ENCODE assay signal across 8 mouse cellular contexts in the genomic region with DNA sequence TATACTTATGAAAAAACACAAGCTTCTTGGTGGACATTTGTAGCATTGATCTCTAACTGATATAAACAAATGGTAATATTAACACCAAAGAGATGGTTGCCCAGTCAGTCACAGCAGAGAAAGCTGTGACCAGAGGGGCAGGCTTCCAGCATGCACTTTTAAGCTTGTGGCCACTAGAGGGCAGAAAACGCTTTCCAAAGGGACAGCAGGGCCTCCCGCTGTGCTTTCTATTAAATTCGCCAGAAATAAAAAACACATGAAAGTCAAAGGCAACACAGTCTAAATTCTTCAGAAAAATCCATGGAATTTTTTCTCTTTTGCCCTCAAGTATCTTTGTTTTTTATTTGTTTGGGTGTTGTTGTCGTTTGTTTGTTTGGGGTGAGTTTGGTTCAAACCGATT. TPM values are rescaled to one million over a fixed set of nuclear protein-coding genes. Genes with fewer than 3 reads are reported as not detected.
A peak's percentile ranks its signal among the peaks of the same experiment; 100 is the strongest.
DNase-seq lines count a peak whose midpoint lies in the region; ATAC-seq and TF ChIP-seq lines count a peak whose summit lies in the region.

No protein-coding gene starts in this region.

- 10% methylated on average over 5 of the region's 5 CpGs for WGBS in limb, embryonic 12.5 days
- 16% methylated on average over 5 of the region's 5 CpGs for WGBS in midbrain, postnatal 0 days
- WGBS in stomach, embryonic 14.5 days, result 11% methylated on average over 5 of the region's 5 CpGs

- ATAC-seq in limb, embryonic 12.5 days (ENCODE audit: insufficient number of reproducible peaks, insufficient read depth, low FRiP score, low TSS enrichment, low read depth), result no peak
- peak; percentile 49; the same call in 1 of the 2 replicates for ATAC-seq in midbrain, postnatal 0 days (ENCODE audit: low FRiP score)
- no peak for ATAC-seq in stomach, embryonic 14.5 days (ENCODE audit: insufficient number of reproducible peaks, insufficient read depth, low FRiP score, low read depth)

- H3K4me3 ChIP-seq in limb, embryonic 12.5 days (replicated peaks), result peak overlapping the region; percentile 24; the same call in 1 of the 2 replicates
- 0 out of 2 replicates have a peak overlapping the region, but pooled peaks have one; percentile 7 for H3K4me3 ChIP-seq in midbrain, postnatal 0 days (ENCODE audit: low read depth, low read length)
- peak overlapping the region; percentile 20; the same call in 1 of the 2 replicates for H3K4me3 ChIP-seq in stomach, embryonic 14.5 days (ENCODE audit: low read depth, low read length)

- no peak overlapping the region for H3K9ac ChIP-seq in limb, embryonic 12.5 days (replicated peaks)
- H3K9ac ChIP-seq in midbrain, postnatal 0 days (replicated peaks; ENCODE audit: low read length, poor library complexity, severe bottlenecking), result no peak overlapping the region
- no peak overlapping the region for H3K9ac ChIP-seq in stomach, embryonic 14.5 days (replicated peaks; ENCODE audit: low read depth, low read length)

- H3K9me3 ChIP-seq in limb, embryonic 12.5 days, result no peaks in the 10 kb centered on the region
- H3K9me3 ChIP-seq in midbrain, postnatal 0 days (ENCODE audit: low read length), result no peaks in the 10 kb centered on the region
- no peaks in the 10 kb centered on the region for H3K9me3 ChIP-seq in stomach, embryonic 14.5 days (ENCODE audit: control insufficient read depth, low read depth, low read length)

- peak overlapping the region; percentile 54 for H3K4me2 ChIP-seq in limb, embryonic 12.5 days
- peak overlapping the region; percentile 45 for H3K4me2 ChIP-seq in midbrain, postnatal 0 days (ENCODE audit: low read depth, low read length, poor library complexity, severe bottlenecking)
- peak overlapping the region; percentile 29 for H3K4me2 ChIP-seq in stomach, embryonic 14.5 days (replicated peaks; ENCODE audit: low read depth, low read length)

- H3K27me3 ChIP-seq in limb, embryonic 12.5 days, result no peaks in the 10 kb centered on the region
- no peaks in the 10 kb centered on the region for H3K27me3 ChIP-seq in midbrain, postnatal 0 days (ENCODE audit: insufficient read depth, low read length)
- no peaks in the 10 kb centered on the region for H3K27me3 ChIP-seq in stomach, embryonic 14.5 days (ENCODE audit: control insufficient read depth, insufficient read depth, low read length)

- TF ChIP-seq CTCF in midbrain, postnatal 0 days (IDR thresholded peaks at IDR 0.05), result peak; percentile 98

- no peaks in the 10 kb centered on the region for H3K36me3 ChIP-seq in limb, embryonic 12.5 days
- no peaks in the 10 kb centered on the region for H3K36me3 ChIP-seq in midbrain, postnatal 0 days (ENCODE audit: insufficient read depth, low read length)
- H3K36me3 ChIP-seq in stomach, embryonic 14.5 days (ENCODE audit: control insufficient read depth, insufficient read depth, low read length), result no peaks in the 10 kb centered on the region

- H3K27ac ChIP-seq in limb, embryonic 12.5 days, result no peak overlapping the region
- no peak overlapping the region for H3K27ac ChIP-seq in midbrain, postnatal 0 days (ENCODE audit: low read depth, low read length)
- H3K27ac ChIP-seq in stomach, embryonic 14.5 days (ENCODE audit: low read length), result no peak overlapping the region

- DNase-seq in 3T3-L1 (ENCODE audit: low read depth, low spot score), result peak; percentile 90
- peak; percentile 42 for DNase-seq in adrenal gland, adult 8-10 months
- peak; percentile 73 for DNase-seq in embryo, embryonic 9.5 days (ENCODE audit: extremely low spot score)
- DNase-seq in heart, adult 8-10 months (ENCODE audit: low spot score), result peak; percentile 76
- peak; percentile 77 for DNase-seq in kidney, adult 9 months
- peak; percentile 95 for DNase-seq in midbrain, postnatal 0 days (ENCODE audit: low spot score)

- H3K4me1 ChIP-seq in limb, embryonic 12.5 days (replicated peaks), result peaks cover 18% of the 10 kb centered on the region; the same call in 1 of the 2 replicates
- H3K4me1 ChIP-seq in midbrain, postnatal 0 days (ENCODE audit: insufficient read depth, low read length), result 0 out of 2 replicates have a peak, but pooled peaks cover 6% of the 10 kb centered on the region
- H3K4me1 ChIP-seq in stomach, embryonic 14.5 days (ENCODE audit: control insufficient read depth, insufficient read depth, low read length), result no peaks in the 10 kb centered on the region; the same call in 1 of the 2 replicates

RNA-seq across cellular contexts. Expression of a gene that starts 55.1 kb away (rescaled TPM):
- 10 to 100 TPM; 40.5 to 66.0 (median 57.0) TPM for total RNA-seq in adrenal gland, adult 8-10 months (2022)
- 10 to 100 TPM; 49.9 to 68.0 (median 60.9) TPM for total RNA-seq in heart, adult 8-10 months (2022)
- 2.2 and 2.7 TPM in 2 replicates for polyA plus RNA-seq in limb, embryonic 12.5 days (2016; fragmentation: Nextera tagmentation; extraction: Ambion mirVana)
- total RNA-seq in midbrain, postnatal 0 days (2014; rRNA removed), result 9.8 and 12.5 TPM in 2 replicates
- polyA plus RNA-seq in midbrain, postnatal 0 days (2015; fragmentation: Nextera tagmentation; extraction: Ambion mirVana), result 2.6 and 3.3 TPM in 2 replicates
- 4.8 and 5.9 TPM in 2 replicates for polyA plus RNA-seq in stomach, embryonic 14.5 days (2014; fragmentation: Nextera tagmentation; extraction: Ambion mirVana)

Comparison
In these comparisons a context has a peak if more than half of its experiments do, and no peak if none do; other contexts are left out.
1. DNase-seq: peak in every context shown above with its lines; median percentile 95 in midbrain, postnatal 0 days; 90 in 3T3-L1; 77 in kidney, adult 9 months; 76 in heart, adult 8-10 months; 73 in embryo, embryonic 9.5 days; 42 in adrenal gland, adult 8-10 months.